Mouse (Mus musculus): ENCODE data around the gene Zfp428. TPM values are rescaled to one million over a fixed set of nuclear protein-coding genes. Genes with fewer than 3 reads are reported as not detected.
A peak's percentile ranks its signal among the peaks of the same experiment; 100 is the strongest.

Zfp428 gene
- polyA plus RNA-seq, 1 experiment from 2014 or later: 64.2 TPM

DNA sequence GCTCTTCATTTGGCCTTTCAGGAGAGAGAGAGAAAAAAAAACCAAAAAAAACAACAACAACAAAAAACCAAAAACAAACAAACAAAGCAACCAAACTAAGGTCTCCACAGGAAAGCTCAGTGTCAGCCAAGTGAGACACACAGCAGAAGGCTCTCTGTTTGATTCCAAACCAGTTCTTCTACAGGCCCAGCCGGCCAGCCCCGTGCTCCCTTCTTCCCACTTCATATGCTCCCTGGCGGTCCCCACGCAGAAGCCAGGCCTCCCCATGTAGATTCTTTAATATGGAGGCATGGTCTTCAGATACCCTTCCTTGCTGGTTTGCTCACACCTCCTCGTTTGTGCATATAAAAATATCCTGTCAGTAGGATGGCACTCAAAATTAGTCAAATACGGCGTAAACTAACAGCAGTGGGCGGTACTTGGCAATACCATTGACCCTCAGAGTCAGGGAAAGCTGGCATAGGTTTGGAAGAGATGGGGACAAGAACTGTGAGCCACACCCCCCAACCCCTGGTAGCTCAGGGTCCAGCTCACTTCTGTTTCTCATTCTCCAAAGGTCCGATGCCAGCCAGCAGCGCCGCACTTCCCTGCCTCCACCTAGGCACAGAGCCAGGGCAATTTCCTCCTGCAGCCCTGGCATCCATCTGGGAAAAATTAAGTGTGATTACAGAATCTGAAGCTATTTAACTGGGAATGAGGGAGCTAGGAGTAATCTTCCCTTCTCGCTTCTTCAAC, 19.0 kb downstream of the Zfp428 start:
- H3K4me1 ChIP-seq: peaks cover 17% of the 10 kb centered on the region
- H3K4me3 ChIP-seq: no peak overlapping the region
- H3K36me3 ChIP-seq: no peaks in the 10 kb centered on the region
- H3K27ac ChIP-seq: no peak overlapping the region
- no peaks in the 10 kb centered on the region for H3K9me3 ChIP-seq
- H3K4me2 ChIP-seq (replicated peaks): no peak overlapping the region
- H3K9ac ChIP-seq: 0 out of 2 replicates have a peak overlapping the region, but pooled peaks have one; percentile 43
- no peaks in the 10 kb centered on the region for H3K27me3 ChIP-seq
- WGBS: 74% methylated on average over 12 of the region's 12 CpGs
- ATAC-seq (ENCODE audit: low FRiP score, low read depth): no peak

DNA sequence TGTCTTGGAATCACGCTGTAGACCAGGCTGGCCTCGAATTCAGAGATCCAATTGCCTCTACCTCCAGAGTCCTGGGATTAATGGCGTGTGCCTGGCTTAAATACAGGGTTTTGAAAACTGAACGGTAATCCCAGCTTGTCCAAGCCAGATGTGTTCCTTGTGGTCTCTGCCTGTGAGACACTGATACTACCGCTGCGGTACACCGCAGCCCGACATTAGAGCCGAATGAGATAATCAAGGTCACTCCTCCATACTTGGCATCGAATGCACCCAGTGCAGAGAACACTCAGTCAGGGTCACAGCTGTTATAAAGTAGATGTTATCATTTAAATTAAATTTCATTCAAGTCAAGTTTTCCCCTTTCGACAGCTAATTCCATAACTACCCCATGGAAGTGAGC, 22.1 kb downstream of the Zfp428 start:
- H3K27ac ChIP-seq: no peak overlapping the region
- 0 out of 2 replicates have a peak overlapping the region, but pooled peaks have one; percentile 96 for H3K4me2 ChIP-seq (replicated peaks)
- no peak overlapping the region for H3K4me3 ChIP-seq
- H3K9me3 ChIP-seq: no peaks in the 10 kb centered on the region
- H3K27me3 ChIP-seq: peaks cover 10% of the 10 kb centered on the region
- no peak for ATAC-seq (ENCODE audit: low FRiP score, low read depth)
- peaks cover 37% of the 10 kb centered on the region for H3K4me1 ChIP-seq
- H3K36me3 ChIP-seq: peaks cover 9% of the 10 kb centered on the region
- 92% methylated on average over 11 of the region's 11 CpGs for WGBS
- H3K9ac ChIP-seq: no peak overlapping the region

DNA sequence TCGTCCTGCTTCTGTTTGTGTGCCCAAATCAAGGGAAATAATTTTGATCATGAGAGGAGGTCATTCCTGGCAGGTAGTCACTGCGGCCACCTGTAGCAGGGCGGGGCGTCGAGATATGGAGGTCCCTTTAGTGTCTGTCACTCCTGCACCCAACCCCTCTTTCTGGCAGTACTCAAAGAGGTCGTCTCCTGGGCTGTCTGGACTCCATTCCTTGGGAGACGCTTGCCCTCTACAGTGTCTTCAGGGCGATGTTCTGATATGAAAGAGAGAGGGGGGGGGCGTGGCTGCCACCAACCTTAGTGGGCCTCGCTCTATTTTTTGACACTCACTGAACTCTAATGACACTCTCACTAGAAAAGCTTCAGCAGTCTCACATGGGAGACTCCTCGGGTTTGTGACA, 22.8 kb downstream of the Zfp428 start:
- no peak for ATAC-seq (ENCODE audit: low FRiP score, low read depth)
- Histone ChIP-seq H3K4me1 (peaks cover 45% of the 10 kb centered on the region), H3K4me3 (peak overlapping the region; percentile 67), H3K36me3 (peaks cover 16% of the 10 kb centered on the region), H3K4me2 (replicated peaks) (peak overlapping the region; percentile 96), H3K27me3 (peaks cover 15% of the 10 kb centered on the region), H3K9me3 (no peaks in the 10 kb centered on the region), H3K9ac (peak overlapping the region; percentile 87), H3K27ac (0 out of 2 replicates have a peak overlapping the region, but pooled peaks have one; percentile 81)
- WGBS: 55% methylated on average over 11 of the region's 11 CpGs

DNA sequence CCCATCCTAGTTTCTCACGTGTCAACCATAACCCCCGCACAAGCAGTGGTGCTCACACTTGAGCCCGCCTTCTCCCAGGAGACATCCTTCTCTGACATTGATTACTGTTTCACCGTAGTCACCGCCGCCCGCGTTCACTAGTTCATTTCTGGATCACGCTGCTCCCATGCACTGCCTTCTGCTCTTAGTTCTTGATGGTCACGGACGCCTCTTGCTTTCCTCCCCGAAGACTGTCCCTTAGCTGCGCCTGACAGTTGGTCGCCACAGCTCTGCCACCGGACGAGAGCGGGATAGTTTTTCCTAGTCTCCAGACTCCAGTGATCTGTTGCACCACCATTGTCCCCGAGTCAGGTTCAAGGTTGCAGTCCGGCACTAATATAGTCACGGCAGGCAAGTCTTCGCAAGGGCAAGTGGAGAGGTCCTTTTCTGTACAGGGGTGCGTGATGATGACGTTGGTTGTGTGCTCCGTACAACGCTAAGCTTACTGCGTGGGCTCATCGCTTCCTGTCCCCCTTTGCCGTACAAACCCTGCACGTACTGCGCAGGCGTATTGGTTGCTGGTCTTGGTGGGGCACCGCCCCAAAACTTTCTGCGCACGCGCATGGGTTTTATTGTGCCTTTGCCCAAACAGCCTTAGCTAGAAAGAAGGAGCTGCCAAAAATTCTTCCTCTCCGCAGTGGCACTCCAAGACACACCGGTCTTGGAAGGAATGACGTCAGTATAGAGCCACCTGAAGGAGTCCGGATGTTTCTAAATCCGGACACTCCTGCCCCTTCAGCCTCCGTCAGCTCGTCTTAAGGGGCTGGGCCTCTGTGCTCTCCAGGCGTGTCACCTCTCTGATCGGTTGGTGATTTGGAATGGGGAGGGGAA, 23.5 kb downstream of the Zfp428 start, which contains the start of gene Irgq:
Gene Irgq, plus strand, starts transcription at position 628 of the 870 bp plus-strand sequence.
- peak within 1 kb of the TSS; percentile 87 for H3K9ac ChIP-seq
- peaks cover 48% of the 10 kb centered on the region for H3K4me1 ChIP-seq
- H3K9me3 ChIP-seq: no peaks in the 10 kb centered on the region
- H3K27me3 ChIP-seq: peaks cover 15% of the 10 kb centered on the region
- peak within 1 kb of the TSS; percentile 83 for H3K27ac ChIP-seq
- ATAC-seq (ENCODE audit: low FRiP score, low read depth): peak; percentile 95
- peaks cover 23% of the 10 kb centered on the region for H3K36me3 ChIP-seq
- under 1% methylated on average over 44 of the region's 44 CpGs for WGBS
- H3K4me2 ChIP-seq (replicated peaks): peak within 1 kb of the TSS; percentile 96
- peak within 1 kb of the TSS; percentile 67 for H3K4me3 ChIP-seq

DNA sequence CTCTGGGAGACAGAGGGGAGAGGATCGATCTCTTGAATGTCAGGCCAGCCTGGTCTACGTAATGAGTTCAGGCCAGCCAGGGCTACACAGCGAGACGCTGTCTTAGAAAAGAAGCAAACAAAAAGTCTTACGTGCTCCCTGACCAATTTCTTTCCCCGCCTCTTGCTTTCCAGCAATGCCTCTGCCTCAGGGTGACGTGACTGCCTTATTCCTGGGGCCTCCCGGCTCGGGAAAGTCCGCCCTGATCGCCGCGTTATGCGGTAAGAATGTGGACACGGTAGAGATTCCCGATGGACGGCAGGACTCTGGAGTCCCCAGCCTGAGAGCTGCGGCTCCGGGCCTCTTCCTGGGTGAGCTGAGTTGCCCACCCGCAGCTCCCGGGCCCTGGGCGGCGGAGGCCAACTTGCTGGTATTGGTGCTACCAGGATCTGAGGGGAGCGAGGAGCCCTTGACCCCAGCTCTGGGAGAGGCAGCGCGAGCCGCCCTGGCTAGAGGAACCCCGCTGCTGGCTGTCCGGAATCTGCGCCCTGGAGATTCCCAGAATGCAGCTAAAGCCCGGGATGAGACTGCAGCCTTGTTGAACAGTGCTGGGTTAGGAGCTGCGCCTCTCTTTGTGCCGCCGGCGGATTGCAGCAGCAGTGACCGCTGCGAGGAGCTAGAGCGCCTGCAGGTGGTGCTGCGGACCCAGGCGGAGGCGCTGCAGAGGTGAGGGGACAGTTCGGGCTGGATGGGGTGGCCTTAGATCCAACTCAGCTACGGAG, 24.6 kb downstream of the Zfp428 start:
- WGBS: under 1% methylated on average over 43 of the region's 43 CpGs

DNA sequence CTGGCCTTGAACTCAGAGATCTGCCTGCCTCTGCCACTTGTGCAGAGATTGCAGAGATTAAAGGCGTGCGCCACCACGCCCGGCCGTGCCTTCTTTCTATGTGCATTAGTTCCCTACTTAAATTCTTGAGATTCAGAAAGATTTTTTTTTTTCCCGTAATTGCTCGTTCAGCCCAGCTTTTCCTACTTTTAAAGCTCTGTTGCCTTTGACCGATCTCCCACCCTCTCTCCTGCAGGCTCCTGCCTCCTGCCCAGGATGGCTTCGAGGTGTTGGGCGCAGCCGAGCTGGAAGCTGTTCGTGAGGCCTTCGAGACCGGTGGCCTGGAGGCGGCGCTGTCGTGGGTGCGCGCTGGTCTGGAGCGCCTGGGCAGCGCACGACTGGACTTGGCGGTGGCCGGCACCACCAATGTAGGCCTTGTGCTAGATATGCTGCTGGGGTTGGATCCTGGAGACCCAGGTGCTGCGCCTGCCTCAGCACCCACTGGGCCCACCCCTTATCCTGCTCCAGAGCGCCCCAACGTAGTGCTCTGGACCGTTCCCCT, 26.3 kb downstream of the Zfp428 start:
- peaks cover 15% of the 10 kb centered on the region for H3K27me3 ChIP-seq
- H3K4me3 ChIP-seq: 0 out of 2 replicates have a peak overlapping the region, but pooled peaks have one; percentile 14
- WGBS: 74% methylated on average over 28 of the region's 28 CpGs
- H3K9ac ChIP-seq: no peak overlapping the region
- H3K27ac ChIP-seq: no peak overlapping the region
- peaks cover 39% of the 10 kb centered on the region for H3K36me3 ChIP-seq
- no peaks in the 10 kb centered on the region for H3K9me3 ChIP-seq
- no peak for ATAC-seq (ENCODE audit: low FRiP score, low read depth)
- no peak overlapping the region for H3K4me2 ChIP-seq (replicated peaks)
- H3K4me1 ChIP-seq: peaks cover 39% of the 10 kb centered on the region

More for the DNA sequence above, 24.6 kb downstream of the Zfp428 start:
- peak overlapping the region; percentile 96 for H3K4me2 ChIP-seq (replicated peaks)
- H3K27ac ChIP-seq: peak overlapping the region; percentile 83
- peak; percentile 37; the same call in 1 of the 2 replicates for ATAC-seq (ENCODE audit: low FRiP score, low read depth)
- H3K4me3 ChIP-seq: peak overlapping the region; percentile 67
- peaks cover 34% of the 10 kb centered on the region for H3K36me3 ChIP-seq
- no peaks in the 10 kb centered on the region for H3K9me3 ChIP-seq
- H3K9ac ChIP-seq: peak overlapping the region; percentile 87
- peaks cover 41% of the 10 kb centered on the region for H3K4me1 ChIP-seq
- peaks cover 15% of the 10 kb centered on the region for H3K27me3 ChIP-seq

DNA sequence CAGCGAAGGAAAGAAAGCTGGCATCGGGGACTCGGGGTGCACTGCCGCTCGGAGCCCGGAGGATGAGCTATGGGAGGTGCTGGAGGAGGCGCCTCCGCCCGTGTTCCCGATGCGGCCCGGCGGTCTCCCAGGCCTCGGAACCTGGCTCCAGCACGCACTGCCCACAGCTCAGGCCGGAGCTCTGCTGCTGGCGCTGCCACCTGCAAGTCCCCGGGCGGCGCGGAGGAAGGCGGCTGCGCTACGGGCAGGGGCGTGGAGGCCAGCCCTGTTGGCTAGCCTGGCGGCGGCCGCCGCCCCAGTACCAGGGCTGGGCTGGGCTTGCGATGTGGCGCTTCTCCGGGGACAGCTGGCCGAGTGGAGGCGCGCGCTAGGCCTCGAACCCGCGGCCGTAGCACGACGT, 27.0 kb downstream of the Zfp428 start:
- no peak for ATAC-seq (ENCODE audit: low FRiP score, low read depth)
- peak overlapping the region; percentile 14; the same call in 1 of the 2 replicates for H3K4me3 ChIP-seq
- 20% methylated on average over 41 of the region's 42 CpGs for WGBS
- peak overlapping the region; percentile 31; the same call in 1 of the 2 replicates for H3K4me2 ChIP-seq (replicated peaks)
- peak overlapping the region; percentile 43 for H3K9ac ChIP-seq
- 0 out of 2 replicates have a peak, but pooled peaks cover under 1% of the 10 kb centered on the region for H3K9me3 ChIP-seq
- peaks cover 41% of the 10 kb centered on the region for H3K36me3 ChIP-seq
- H3K27ac ChIP-seq: no peak overlapping the region
- H3K27me3 ChIP-seq: peaks cover 15% of the 10 kb centered on the region
- peaks cover 39% of the 10 kb centered on the region for H3K4me1 ChIP-seq

DNA sequence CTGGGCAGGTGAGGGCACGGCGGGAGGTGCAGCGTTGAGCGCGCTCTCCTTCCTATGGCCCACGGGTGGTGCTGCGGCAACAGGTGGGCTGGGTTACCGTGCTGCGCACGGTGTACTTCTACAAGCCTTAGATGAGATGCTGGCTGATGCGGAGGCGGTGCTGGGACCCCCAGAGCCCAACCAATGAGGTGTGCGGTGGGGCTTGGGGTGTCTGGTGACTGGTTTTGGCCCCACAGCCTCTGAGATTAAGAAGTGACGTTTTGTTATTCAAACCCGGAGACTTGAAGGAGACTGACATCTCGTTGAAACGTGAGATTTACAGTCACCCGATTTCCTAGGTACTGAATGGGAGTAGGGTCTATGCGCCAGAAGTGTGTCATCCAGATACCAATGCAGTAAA, 27.5 kb downstream of the Zfp428 start:
- peak overlapping the region; percentile 31; the same call in 1 of the 2 replicates for H3K4me2 ChIP-seq (replicated peaks)
- peak overlapping the region; percentile 43 for H3K9ac ChIP-seq
- H3K4me1 ChIP-seq: peaks cover 37% of the 10 kb centered on the region
- H3K4me3 ChIP-seq: peak overlapping the region; percentile 14; the same call in 1 of the 2 replicates
- no peak for ATAC-seq (ENCODE audit: low FRiP score, low read depth)
- H3K27me3 ChIP-seq: peaks cover 15% of the 10 kb centered on the region
- 0 out of 2 replicates have a peak, but pooled peaks cover 3% of the 10 kb centered on the region for H3K9me3 ChIP-seq
- WGBS: 29% methylated on average over 19 of the region's 19 CpGs
- H3K36me3 ChIP-seq: peaks cover 42% of the 10 kb centered on the region
- H3K27ac ChIP-seq: no peak overlapping the region

DNA sequence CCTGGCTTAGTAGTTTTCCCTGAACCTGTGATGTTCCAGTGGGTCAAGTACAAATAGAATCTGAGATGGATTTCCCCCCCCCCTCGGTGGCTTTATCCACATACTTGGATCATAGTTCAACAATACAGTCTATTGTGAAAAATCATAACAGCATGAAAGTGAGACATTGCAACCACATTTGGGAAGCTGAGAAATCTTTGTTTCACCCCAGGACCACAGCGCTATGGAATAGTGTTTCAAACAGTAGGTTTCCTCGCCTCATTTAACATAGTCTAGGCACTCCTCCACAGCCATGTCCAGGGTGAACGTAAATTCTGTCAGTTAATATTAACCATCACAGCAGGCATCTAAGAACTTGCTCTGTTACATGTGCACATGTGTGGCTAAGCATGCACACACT, 30.3 kb downstream of the Zfp428 start:
- H3K36me3 ChIP-seq: peaks cover 42% of the 10 kb centered on the region
- no peak for ATAC-seq (ENCODE audit: low FRiP score, low read depth)
- H3K9ac ChIP-seq: no peak overlapping the region
- WGBS: 75% methylated on average over 4 of the region's 4 CpGs
- H3K4me3 ChIP-seq: no peak overlapping the region
- 0 out of 2 replicates have a peak, but pooled peaks cover 3% of the 10 kb centered on the region for H3K9me3 ChIP-seq
- no peak overlapping the region for H3K4me2 ChIP-seq (replicated peaks)
- peaks cover 15% of the 10 kb centered on the region for H3K27me3 ChIP-seq
- peaks cover 26% of the 10 kb centered on the region for H3K4me1 ChIP-seq
- H3K27ac ChIP-seq: no peak overlapping the region

DNA sequence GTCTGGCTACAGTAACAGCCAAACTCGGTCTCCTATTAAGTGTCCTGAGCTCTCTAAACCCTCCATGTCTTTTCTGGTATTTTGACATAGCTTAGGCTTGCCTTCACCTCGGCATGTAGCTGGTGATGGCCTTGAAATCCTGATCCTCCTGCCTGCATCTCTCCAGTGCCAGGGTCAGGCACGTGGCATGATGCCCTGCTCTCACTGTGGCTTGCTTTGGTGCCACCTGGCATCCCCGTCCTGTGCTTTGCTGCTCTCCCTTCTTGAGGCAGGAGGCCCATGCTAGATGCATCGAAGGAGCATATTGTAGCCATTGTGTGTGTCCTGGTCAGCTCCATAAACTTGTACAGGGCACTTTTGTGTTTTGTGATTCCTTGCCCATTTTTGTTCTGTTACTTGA, 30.8 kb downstream of the Zfp428 start:
- Histone ChIP-seq H3K4me1 (peaks cover 21% of the 10 kb centered on the region), H3K9me3 (0 out of 2 replicates have a peak, but pooled peaks cover 3% of the 10 kb centered on the region), H3K4me3 (no peak overlapping the region), H3K27me3 (peaks cover 15% of the 10 kb centered on the region), H3K4me2 (replicated peaks) (no peak overlapping the region), H3K36me3 (peaks cover 42% of the 10 kb centered on the region), H3K9ac (no peak overlapping the region), H3K27ac (no peak overlapping the region)
- 74% methylated on average over 5 of the region's 5 CpGs for whole genome bisulfite sequencing
- ATAC-seq (ENCODE audit: low FRiP score, low read depth): no peak

DNA sequence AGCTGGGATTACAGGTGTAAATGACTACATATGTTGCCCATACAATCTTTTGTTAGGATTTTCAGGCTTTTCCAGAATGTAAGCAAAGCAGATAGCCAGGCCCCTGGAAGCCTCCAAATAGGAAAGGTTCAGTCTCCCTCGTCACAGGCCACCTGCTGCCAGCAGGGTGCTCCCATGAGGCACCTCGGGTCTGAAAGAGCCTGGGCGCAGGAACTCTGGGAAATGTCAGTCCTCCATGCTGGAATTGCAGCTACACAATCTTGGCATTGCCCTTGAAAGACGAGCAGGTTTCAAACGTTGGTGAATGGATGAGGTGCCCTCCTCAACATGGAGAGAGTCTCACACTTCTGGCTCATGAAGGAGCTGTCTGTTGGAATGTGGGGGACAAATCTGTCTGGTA, 31.3 kb downstream of the Zfp428 start:
- Histone ChIP-seq H3K27me3 (peaks cover 13% of the 10 kb centered on the region), H3K27ac (no peak overlapping the region), H3K4me1 (peaks cover 20% of the 10 kb centered on the region), H3K4me3 (no peak overlapping the region), H3K4me2 (replicated peaks) (no peak overlapping the region), H3K9me3 (0 out of 2 replicates have a peak, but pooled peaks cover 3% of the 10 kb centered on the region), H3K9ac (no peak overlapping the region), H3K36me3 (peaks cover 39% of the 10 kb centered on the region)
- ATAC-seq (ENCODE audit: low FRiP score, low read depth): no peak
- WGBS: 39% methylated on average over 5 of the region's 5 CpGs
